Mouse (Mus musculus) left cerebral cortex, adult 18-20 months (tissue): ENCODE measurements around the gene Xrcc3. TPM values are rescaled to one million over a fixed set of nuclear protein-coding genes. Genes with fewer than 3 reads are reported as not detected.

ENCODE experiments used
- DNase-seq, 2 experiments: peaks; one replicate each; pipeline ENCODE4 v3.0.0; 2021 to 2022; ENCODE audit warnings: low spot score in 2 of 2, mixed read lengths in 1 of 2
- long read RNA-seq, 2 experiments: library from polyadenylated mRNA; stranded (forward); transcript quantifications; one replicate each; pipeline ENCODE4 v2.0.0; 2021
- total RNA-seq, 2 experiments: library from RNA; stranded (reverse); gene quantifications; 2 replicates each; pipeline ENCODE4 v1.2.3; 2021

Gene Xrcc3
- 1 to 10 TPM; 3.6 to 4.9 TPM for total RNA-seq
- long read RNA-seq, experiment 1, partial matches to known transcripts = 8 of 9 reads
- long read RNA-seq, experiment 1, other reads (novel, unspliced or antisense) = 1 of 9 reads
- long read RNA-seq, experiment 2, partial matches to known transcripts = 4 of 5 reads
- long read RNA-seq, experiment 2, other reads (novel, unspliced or antisense) = 1 of 5 reads

DNA sequence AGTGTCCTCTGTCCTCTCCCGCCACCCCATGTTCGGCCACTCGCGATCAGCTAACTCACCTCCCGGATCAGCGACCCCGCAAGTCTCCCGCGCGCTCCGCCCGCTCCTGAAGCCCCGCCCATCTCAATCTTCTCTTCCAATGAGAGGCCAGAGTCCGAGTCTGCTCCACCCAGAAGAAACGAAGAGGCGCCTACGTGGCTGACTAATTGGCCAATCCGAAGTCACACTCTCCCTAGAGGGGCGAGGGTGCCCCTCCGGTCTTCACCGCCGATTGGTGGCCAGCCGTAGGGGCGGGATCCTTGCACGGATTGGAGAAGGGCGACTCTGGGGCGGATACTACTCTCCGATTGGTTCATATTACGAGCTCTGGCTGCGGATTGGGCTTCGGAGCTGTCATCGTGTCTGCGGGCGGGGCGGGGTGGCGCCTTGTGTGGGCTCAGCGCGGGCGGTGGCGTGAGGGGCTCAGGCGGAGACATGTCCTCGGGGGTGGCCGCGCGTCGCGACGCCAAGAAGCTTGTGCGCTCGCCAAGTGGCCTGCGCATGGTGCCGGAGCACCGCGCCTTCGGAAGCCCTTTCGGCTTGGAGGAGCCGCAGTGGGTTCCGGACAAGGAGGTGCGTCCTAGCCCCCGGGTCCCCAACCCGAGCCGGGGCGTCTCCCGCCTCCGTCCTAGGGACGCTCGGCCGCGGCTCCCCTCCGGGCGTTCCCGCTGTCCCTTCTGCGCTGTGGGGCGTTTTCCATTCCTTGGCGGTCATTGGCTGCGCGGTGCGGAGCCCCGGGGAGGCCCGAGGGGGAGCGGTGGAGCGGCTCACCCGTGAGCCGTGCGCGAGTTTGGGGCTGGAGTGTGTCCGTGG lies at the start of gene Xrcc3, which contains the start of gene Zfyve21:
Gene Xrcc3 (minus strand): TSS at position 108 of the 852 bp plus-strand sequence.
Gene Zfyve21 (plus strand): TSS at position 405 of the 852 bp plus-strand sequence.
- peak; percentile 94 to 97 for DNase-seq

GRCm38 (mm10) chr12:111855448-111855847 lies 41.8 kb upstream of the Xrcc3 start:
- no peak for DNase-seq

DNA sequence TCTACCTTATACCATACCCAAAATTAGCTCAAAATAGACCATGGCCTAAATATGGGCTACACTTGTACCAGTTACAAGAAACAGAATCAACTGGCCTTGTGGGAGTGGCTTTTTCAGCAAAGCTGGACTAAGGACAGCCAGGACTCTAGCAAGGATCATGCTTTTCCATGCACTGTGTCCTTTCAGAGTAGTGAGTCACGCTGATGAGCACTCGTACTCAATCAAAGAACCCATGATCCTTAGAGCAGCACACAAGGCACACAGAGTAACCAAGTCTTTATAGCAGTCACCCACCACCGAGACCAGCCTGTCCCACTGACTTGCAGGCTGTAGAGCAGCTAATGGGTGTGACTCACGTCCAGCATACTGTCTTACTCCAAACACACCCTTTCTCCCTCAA lies 39.9 kb upstream of the Xrcc3 start:
- DNase-seq = no peak

- no peak for DNase-seq
These were observed 39.4 kb upstream of the Xrcc3 start for GRCm38 (mm10) chr12:111853011-111853436.

- DNase-seq = no peak
These were observed 38.1 kb upstream of the Xrcc3 start for GRCm38 (mm10) chr12:111851745-111852144.

DNA sequence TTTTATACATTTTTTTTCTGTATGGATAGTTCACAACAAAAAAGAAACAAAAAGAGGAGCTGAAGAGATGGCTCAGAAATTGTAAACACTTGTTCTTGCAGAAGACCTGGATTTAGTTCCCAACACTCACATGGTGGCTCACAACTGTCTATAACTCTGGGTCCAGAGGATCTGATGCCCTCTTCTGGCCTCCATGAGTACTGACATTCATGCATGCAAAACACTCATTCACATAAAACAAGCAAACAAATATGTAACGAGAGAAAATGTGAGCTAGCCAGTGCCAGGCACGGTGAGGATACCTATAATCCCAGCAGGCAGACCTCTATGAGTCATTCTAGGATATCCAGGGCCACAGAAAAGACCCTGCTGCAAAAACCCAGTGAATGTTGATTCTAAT lies 37.6 kb upstream of the Xrcc3 start:
- DNase-seq = no peak

DNA sequence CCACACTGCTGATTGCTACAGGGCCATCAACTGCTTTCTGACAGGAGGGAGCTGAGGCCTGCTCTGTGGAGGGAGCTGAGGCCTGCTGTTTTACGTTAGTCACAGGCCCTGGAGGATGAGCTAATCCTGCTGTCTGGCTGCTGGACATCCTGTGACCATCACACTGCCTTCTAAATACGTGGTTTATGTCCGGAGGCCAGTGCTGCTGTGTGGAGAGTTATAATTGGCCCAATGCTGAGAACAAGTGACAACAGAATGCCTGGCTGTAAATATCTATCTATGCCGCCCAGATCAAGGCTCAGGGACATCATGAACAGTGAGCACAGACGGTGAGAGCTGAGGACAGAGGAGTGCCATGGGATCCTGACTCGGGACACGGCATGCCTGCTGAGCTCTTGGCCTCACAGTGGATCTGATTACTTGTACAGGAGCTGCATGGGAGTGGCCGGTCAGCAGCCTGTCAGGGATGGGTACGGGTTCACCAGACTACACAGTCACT lies 34.7 kb upstream of the Xrcc3 start:
- no peak for DNase-seq

DNA sequence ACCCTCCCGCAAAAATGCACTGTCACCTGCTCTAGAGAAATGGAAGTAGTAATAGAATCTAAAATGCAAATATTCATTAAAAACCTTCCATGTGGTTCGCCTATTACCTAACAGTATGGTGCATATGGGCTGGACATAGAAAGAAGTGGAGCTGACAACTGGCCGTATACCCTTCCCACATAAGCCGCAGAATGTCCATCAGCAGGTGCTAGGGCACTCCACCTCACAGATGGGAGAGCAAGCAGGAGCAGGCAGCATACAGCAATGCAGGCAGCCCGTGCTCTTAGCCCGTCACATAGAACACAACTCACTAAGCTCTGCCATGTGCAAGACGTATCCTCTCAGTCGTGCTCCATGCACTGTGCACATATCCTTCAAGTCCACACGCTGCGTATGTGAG lies 33.1 kb upstream of the Xrcc3 start:
- no peak for DNase-seq

- DNase-seq = no peak
These were observed 32.3 kb upstream of the Xrcc3 start for GRCm38 (mm10) chr12:111845953-111846352.

DNA sequence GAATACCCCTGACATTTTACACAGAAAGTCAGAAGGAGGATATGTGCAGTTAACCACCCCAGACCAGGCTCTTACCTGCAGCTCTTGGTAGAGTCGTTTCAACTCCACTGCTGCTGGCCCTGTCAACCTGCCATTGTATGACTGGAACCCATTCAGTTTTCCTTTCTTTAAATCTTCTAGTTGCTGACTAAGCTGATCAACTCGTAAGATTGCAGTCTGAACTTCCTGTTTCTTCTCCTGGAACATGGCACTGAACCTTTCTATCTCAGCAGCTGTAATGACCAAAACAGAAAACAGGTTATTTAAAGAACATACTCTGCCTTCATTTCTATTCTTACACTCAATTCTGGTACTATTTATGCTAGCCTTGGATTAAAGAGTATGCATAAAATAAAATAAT lies 29.8 kb upstream of the Xrcc3 start:
- no peak for DNase-seq

DNA sequence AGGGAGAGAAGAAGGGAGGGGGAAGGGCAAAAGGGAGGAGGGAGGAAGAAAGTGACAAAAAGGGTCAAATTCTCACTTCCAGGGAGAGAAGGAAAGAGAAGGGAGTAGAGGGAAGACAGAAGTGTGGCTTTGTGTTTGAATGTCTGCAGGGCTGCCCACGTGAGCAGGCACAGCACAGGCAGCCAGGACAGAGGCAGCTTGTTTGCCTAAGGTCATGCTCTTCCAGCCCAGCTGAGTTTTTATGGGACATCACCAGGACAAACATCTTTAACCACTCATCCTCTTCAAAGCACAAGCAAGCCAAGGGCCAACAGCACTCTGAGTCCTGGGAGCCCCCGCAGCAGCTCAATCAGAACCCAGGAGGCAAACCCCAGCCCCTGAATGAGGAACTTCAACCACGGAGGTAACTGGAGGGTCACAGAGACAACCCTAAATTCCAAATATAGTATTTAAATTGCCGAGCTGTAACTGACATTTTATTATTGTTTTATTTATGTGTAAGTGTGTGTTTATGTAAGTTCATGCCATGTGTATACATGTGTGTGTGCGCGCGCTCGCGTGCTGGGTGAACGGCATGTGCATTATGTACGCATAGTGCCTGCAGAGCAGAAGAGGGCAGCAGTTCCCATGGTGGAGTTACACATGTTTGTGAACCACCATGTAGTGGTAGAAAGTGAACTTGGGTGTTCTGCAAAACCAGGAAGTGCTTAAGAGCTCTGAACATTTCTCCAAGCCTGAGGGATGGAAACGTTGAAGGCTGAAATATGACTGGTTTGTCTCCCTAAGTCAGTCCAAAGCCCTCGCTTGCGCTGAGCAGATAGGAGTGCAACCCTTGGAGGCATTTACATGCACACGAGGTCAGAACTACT lies 29.1 kb upstream of the Xrcc3 start:
- DNase-seq = no peak

DNA sequence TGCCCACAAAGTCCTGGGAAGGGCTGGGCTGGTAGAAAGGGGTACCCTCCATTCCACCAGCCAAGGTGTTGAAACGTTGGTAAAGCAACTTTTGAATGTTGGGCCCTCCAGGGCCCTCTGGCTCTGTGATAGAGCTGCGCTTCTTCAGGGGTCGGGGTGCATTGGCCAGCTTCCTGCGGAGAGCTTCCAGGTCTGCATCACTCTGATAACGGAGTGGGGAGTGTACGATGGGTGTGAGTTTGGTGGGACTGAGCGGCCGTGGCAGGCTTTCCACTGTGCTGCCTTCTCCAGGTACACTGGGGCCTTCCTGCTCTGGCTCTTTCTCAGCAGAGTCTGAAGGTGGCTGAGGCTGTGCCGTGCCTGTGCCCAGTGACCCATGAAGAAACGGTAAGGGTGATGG lies 19.8 kb upstream of the Xrcc3 start:
- no peak for DNase-seq

DNA sequence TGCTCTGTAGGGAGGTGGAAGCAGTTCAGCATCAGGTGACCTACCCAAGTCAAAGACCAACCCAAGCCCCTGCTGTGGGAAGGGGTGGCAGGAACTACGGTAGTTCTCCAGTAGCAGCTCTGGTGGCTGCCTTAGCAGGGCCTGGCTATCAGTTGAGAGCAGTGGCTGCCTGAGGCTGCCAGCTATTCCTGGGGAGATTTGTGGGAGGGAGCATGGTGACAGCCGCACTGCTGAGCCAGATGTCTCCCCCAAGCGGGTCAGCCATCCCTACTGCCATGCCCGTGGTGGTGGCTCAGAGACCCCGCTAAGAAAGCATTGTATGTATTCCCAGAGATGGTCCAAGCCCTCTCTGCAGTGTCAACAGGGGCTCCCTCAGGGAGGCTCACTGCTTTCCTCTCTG lies 19.0 kb upstream of the Xrcc3 start:
- DNase-seq = no peak

DNA sequence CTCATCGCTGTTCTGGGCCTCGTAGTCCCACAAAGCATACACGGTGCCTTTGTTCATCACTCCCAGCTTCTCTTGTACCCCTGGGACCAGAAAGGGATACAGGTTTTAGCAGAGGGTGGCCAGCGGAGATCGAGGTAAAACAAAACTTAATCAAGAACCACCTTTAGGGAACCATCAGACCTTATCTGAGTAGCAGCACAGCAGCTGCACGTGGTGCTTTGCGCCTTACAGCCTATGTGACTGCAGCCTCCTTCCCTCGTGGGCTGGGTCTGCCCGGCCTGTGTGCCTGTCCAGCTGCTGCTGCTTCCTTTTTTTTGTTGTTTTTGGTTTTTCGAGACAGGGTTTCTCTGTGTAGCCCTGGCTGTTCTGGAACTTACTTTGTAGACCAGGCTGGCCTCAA lies 16.7 kb upstream of the Xrcc3 start:
- DNase-seq = no peak

- no peak for DNase-seq
These were observed 16.3 kb upstream of the Xrcc3 start for GRCm38 (mm10) chr12:111829954-111830353.

- DNase-seq = no peak
These were observed 15.8 kb upstream of the Xrcc3 start for GRCm38 (mm10) chr12:111829447-111829846.

DNA sequence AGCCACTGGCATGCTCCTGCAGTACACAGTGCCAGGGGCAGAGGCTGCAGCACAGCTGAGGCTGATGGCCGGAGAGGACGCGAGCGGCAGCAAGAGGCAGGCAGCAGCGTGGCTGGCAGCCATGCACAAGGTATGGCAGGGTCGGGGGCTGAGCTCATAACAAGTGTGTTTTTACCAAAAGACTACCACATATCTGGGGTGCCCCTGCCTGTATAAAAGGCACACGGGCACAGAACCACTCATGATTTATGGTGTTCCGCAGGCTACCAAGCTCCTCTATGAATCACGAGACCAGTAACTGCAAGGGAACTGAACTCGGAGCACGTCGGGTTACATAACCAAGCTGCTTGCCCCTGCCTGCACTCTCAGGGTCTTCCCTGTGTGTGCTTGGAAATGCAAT lies 13.9 kb upstream of the Xrcc3 start:
- no peak for DNase-seq

DNA sequence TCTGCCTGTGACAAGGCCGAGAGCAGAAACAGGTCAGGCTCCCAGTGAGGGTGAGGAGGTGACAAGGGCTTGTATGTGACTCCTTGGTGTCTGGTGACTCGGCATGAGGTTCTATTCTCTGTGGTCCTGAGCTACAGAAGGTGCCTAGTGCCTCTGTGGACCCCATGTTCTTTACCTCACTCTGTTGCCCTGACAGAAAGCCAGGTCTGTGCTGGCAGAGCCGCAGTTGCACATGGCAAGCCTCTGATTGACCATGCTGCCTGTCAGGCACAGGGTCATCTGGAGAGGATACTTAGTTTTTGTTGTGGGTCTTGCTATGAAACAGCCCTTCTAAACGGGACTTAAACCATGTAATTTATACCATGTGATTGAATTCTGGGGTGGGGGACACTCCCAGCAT lies 8.3 kb upstream of the Xrcc3 start:
- no peak for DNase-seq

GRCm38 (mm10) chr12:111820708-111821107 lies 7.0 kb upstream of the Xrcc3 start:
- DNase-seq = no peak

- DNase-seq = peak; percentile 31 to 57
These were observed 6.3 kb upstream of the Xrcc3 start for GRCm38 (mm10) chr12:111819936-111820335.

GRCm38 (mm10) chr12:111817991-111818390 lies 4.3 kb upstream of the Xrcc3 start:
- no peak for DNase-seq

- DNase-seq = no peak
These were observed 3.3 kb upstream of the Xrcc3 start for GRCm38 (mm10) chr12:111816967-111817366.
